ENCODE assay signal across 10 mouse cellular contexts in the genomic region with DNA sequence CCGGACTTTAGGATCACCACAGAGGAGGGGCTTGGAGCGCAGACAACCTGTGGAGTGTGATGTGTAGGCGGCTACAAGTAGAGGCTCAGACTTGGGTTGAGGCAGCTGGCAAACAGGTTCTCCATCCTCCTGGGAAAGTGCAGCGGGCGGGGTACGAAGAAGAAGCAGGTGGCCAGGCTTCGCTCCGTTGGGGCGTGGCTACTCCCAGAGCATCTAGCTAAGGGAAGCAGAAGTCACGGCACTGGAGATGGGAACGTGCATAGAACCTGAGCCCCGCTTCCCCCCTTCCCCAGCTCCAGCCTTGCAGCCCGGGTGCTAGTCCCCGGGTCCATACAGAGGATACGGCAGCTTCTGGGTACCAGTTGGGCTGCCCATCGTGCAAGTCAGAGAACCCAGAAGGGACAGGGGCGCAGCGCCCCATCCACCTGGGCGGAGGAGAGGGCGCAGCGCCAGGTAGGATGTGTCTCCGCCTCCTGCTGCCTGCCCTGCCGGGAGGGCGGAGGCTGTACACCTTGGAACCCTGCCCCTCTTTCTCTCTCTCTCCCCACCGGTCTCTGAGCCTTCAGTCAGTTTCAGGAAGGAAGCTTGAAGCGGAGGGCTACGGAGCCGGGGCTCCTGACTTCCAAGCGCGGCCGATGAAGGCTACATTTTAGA. TPM values are rescaled to one million over a fixed set of nuclear protein-coding genes. Genes with fewer than 3 reads are reported as not detected.
DNase-seq lines count a peak whose midpoint lies in the region; ATAC-seq lines count a peak whose summit lies in the region.
"Had no signal": no experiment of that assay in that cellular context is flagged by ENCODE, and none has a peak within 500 bp of the region (broad histone marks: within the 10 kb centered on the region; RNA-seq: fewer than 3 reads in every experiment).

A gene (plus strand): TSS at position 248 of the 654 bp plus-strand sequence.

- H3K4me1 ChIP-seq in intestine, embryonic 15.5 days (replicated peaks): peaks cover 11% of the 10 kb centered on the region
- H3K4me1 ChIP-seq in stomach, embryonic 15.5 days: peaks cover 13% of the 10 kb centered on the region

- peaks cover 39% of the 10 kb centered on the region for H3K27me3 ChIP-seq in intestine, embryonic 15.5 days (replicated peaks)
- H3K27me3 ChIP-seq in stomach, embryonic 15.5 days (replicated peaks): peaks cover 24% of the 10 kb centered on the region

- H3K9ac ChIP-seq in intestine, embryonic 15.5 days: peak within 1 kb of the TSS; percentile 9; the same call in 1 of the 2 replicates
- H3K9ac ChIP-seq in stomach, embryonic 15.5 days: no peak within 1 kb of the TSS

- H3K4me3 ChIP-seq in intestine, embryonic 15.5 days (replicated peaks): peak within 1 kb of the TSS; percentile 13
- H3K4me3 ChIP-seq in stomach, embryonic 15.5 days (replicated peaks): peak within 1 kb of the TSS; percentile 31

- peak within 1 kb of the TSS; percentile 52 for H3K4me2 ChIP-seq in intestine, embryonic 15.5 days (replicated peaks)
- H3K4me2 ChIP-seq in stomach, embryonic 15.5 days: peak within 1 kb of the TSS; percentile 61

- peak; percentile 79 for ATAC-seq in intestine, embryonic 15.5 days
- peak; percentile 64; the same call in 1 of the 2 replicates for ATAC-seq in stomach, embryonic 15.5 days (ENCODE audit: insufficient read depth, low FRiP score, low read depth)

- H3K27ac ChIP-seq in intestine, embryonic 15.5 days: 0 out of 2 replicates have a peak within 1 kb of the TSS, but pooled peaks have one; percentile 2
- H3K27ac ChIP-seq in stomach, embryonic 15.5 days: peak within 1 kb of the TSS; percentile 67

- no peaks in the 10 kb centered on the region for H3K36me3 ChIP-seq in intestine, embryonic 15.5 days
- H3K36me3 ChIP-seq in stomach, embryonic 15.5 days: no peaks in the 10 kb centered on the region

- DNase-seq in embryo, embryonic 10 days (ENCODE audit: low spot score): peak; percentile 33
- DNase-seq in embryo, embryonic 10.5 days (ENCODE audit: low spot score): no peak
- peak; percentile 27 for DNase-seq in right cerebral cortex, postnatal 14 days
- no peak for DNase-seq in right cerebral cortex, postnatal 36 days (ENCODE audit: low spot score in 2 of 2)
- DNase-seq in layer of hippocampus, adult 8-10 months (ENCODE audit: low spot score in 2 of 2): no peak
- DNase-seq in ovary, postnatal 10 days (ENCODE audit: low spot score): no peak
- DNase-seq: cerebellum, adult 9-10 months had no signal

- whole genome bisulfite sequencing in intestine, embryonic 15.5 days: 7% methylated on average over 31 of the region's 31 CpGs
- 4% methylated on average over 30 of the region's 31 CpGs for WGBS in stomach, embryonic 15.5 days

- no peaks in the 10 kb centered on the region for H3K9me3 ChIP-seq in intestine, embryonic 15.5 days
- H3K9me3 ChIP-seq in stomach, embryonic 15.5 days: no peaks in the 10 kb centered on the region

RNA-seq across cellular contexts. Expression of the gene that starts here (rescaled TPM):
- 0.38 and 0.73 TPM in 2 replicates for polyA plus RNA-seq in intestine, embryonic 15.5 days (2015; fragmentation: Nextera tagmentation; extraction: Ambion mirVana)
- polyA plus RNA-seq in stomach, embryonic 15.5 days (2015; fragmentation: Nextera tagmentation; extraction: Ambion mirVana): 0.76 and 0.84 TPM in 2 replicates
- under 1 TPM in 3 of 4 experiments, not detected in 1; 0.20 to 0.28 (median 0.21) TPM for total RNA-seq in layer of hippocampus, adult 8-10 months (2022)
- total RNA-seq: left cerebral cortex, postnatal 36 days had no signal

Comparison
In these comparisons a context has a peak if more than half of its experiments do, and no peak if none do; other contexts are left out.
1. DNase-seq: peak in embryo, embryonic 10 days (single experiment) and right cerebral cortex, postnatal 14 days (single experiment); none in embryo, embryonic 10.5 days (single experiment), right cerebral cortex, postnatal 36 days (0 of 2), layer of hippocampus, adult 8-10 months (0 of 2) and ovary, postnatal 10 days (single experiment).
2. Peak in ATAC-seq, H3K4me3 ChIP-seq, H3K27ac ChIP-seq, H3K9ac ChIP-seq and H3K4me2 ChIP-seq in intestine, embryonic 15.5 days; RNA of the gene not detected or under 1 TPM.
3. Peak in ATAC-seq, H3K4me3 ChIP-seq, H3K27ac ChIP-seq and H3K4me2 ChIP-seq in stomach, embryonic 15.5 days; RNA of the gene not detected or under 1 TPM.